Mouse (Mus musculus): ENCODE measurements around the gene Gm21149.
"Not testable (repeated sequence)": the region's sequence is repeated elsewhere in the genome, so short reads cannot be mapped to it uniquely, and the experiment has no call there.

Gm21149 gene

DNA sequence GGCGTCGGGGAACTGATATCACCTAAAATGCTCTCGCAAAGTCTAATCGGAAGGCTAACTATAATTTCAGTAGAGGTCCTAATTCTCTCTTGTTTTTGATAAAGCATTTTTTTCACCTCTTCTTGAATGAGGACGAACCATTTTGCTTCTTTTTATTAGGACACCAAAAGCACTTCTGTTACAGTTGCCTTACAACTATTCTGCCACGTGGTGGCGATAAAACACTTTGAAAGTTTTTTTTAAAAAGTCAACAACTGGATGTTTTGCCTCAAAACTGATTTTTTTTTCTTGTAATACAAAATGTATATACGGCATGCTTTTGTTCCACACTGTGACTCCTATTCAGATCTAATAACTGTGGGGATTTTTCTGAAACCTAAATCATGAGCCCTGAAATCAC, 14.7 kb downstream of the Gm21149 start:
- DNase-seq, result not testable (repeated sequence)

DNA sequence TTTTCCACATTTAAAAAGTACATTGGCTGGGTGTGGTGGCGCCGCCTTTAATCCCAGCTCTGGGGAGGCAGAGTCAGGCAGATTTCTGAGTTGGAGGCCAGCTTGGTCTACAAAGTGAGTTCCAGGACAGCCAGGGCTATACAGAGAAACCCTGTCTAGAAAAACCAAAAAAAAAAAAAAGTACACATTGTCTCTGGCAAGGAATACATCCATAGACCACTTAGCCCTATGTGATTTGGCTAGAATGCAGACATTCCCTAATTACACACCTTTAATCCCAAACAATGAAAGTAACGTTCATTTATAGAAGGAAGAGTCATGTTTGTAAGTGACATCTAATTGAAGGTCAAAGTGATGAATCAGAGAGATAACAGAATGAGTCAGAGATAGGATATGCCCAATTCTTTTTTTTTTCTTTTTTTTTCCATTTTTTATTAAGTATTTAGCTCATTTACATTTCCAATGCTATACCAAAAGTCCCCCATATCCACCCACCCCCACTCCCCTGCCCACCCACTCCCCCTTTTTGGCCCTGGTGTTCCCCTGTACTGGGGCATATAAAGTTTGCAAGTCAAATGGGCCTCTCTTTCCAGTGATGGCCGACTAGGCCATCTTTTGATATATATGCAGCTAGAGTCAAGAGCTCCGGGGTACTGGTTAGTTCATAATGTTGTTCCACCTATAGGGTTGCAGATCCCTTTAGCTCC, 18.3 kb downstream of the Gm21149 start:
- not testable (repeated sequence) for DNase-seq

Measured in right cerebral cortex, adult 18-20 months (tissue).